Mouse (Mus musculus) limb, embryonic 10.5 days (tissue): Measurements from ENCODE around the gene Wipi1. TPM values are rescaled to one million over a fixed set of nuclear protein-coding genes. Genes with fewer than 3 reads are reported as not detected.
A peak's percentile ranks its signal among the peaks of the same experiment; 100 is the strongest.

Experiments
- DNase-seq: peaks from one replicate; pipeline ENCODE4 v3.0.0-alpha.2; 2017; ENCODE audit warnings: low spot score
- H3K27ac ChIP-seq: fragments of 300-500 bp; sonication (generic); 2 replicates; pipeline ENCODE4 v1.5.1; 2016; ENCODE audit warnings: mild to moderate bottlenecking
- H3K27me3 ChIP-seq: fragments of 300-500 bp; sonication (generic); 2 replicates; pipeline ENCODE4 v1.6.1; 2016; ENCODE audit warnings: low read depth, mild to moderate bottlenecking; ENCODE audit not compliant: poor library complexity, severe bottlenecking
- H3K36me3 ChIP-seq: fragments of 300-500 bp; sonication (generic); 2 replicates; pipeline ENCODE4 v1.6.1; 2016; ENCODE audit warnings: mild to moderate bottlenecking, moderate library complexity
- H3K4me1 ChIP-seq: fragments of 300-500 bp; sonication (generic); 2 replicates; pipeline ENCODE4 v1.6.1; 2016
- H3K4me3 ChIP-seq: fragments of 300-500 bp; sonication (generic); 2 replicates; pipeline ENCODE4 v1.5.1; 2016; ENCODE audit warnings: mild to moderate bottlenecking, moderate library complexity
- H3K9me3 ChIP-seq: fragments of 300-500 bp; sonication (generic); replicated peaks from 2 replicates; pipeline ENCODE4 v1.6.1; 2016; ENCODE audit warnings: mild to moderate bottlenecking
- WGBS: fragments of 180-500 bp; shearing (Covaris S2); methylation state at CpG from one replicate; pipeline ENCODE4 v1.1.7; 2016; 5-methylcytosine and 5-hydroxymethylcytosine counted together
- polyA plus RNA-seq: library from polyadenylated mRNA; unstranded; fragments of >200 nt; fragmentation: Nextera tagmentation; extraction: Ambion mirVana; gene quantifications from 2 replicates; pipeline ENCODE4 v1.2.1, GENCODE M21; 2016

Wipi1 gene
- polyA plus RNA-seq, 1 experiment from 2014 or later, result 42.3 TPM

- no peak overlapping the region for H3K27ac ChIP-seq
- H3K4me1 ChIP-seq, result peaks cover 15% of the 10 kb centered on the region
- H3K36me3 ChIP-seq, result peaks cover 42% of the 10 kb centered on the region
- no peak overlapping the region for H3K4me3 ChIP-seq
- H3K27me3 ChIP-seq, result no peaks in the 10 kb centered on the region
- no peaks in the 10 kb centered on the region for H3K9me3 ChIP-seq
- DNase-seq, result no peak
- WGBS, result 71% methylated on average over 13 of the region's 13 CpGs
These were observed 24.7 kb downstream of the Wipi1 start for GRCm38 (mm10) chr11:109587019-109587418.

GRCm38 (mm10) chr11:109586424-109586823 lies 25.3 kb downstream of the Wipi1 start:
- peaks cover 17% of the 10 kb centered on the region for H3K4me1 ChIP-seq
- H3K9me3 ChIP-seq, result no peaks in the 10 kb centered on the region
- peaks cover 47% of the 10 kb centered on the region for H3K36me3 ChIP-seq
- 96% methylated on average over 2 of the region's 2 CpGs for WGBS
- H3K27me3 ChIP-seq, result no peaks in the 10 kb centered on the region
- no peak overlapping the region for H3K27ac ChIP-seq
- no peak overlapping the region for H3K4me3 ChIP-seq
- no peak for DNase-seq

- Histone ChIP-seq H3K27ac (no peak overlapping the region), H3K36me3 (peaks cover 52% of the 10 kb centered on the region), H3K4me1 (peaks cover 17% of the 10 kb centered on the region), H3K9me3 (no peaks in the 10 kb centered on the region), H3K27me3 (no peaks in the 10 kb centered on the region), H3K4me3 (no peak overlapping the region)
- DNase-seq, result peak; percentile 78
- 53% methylated on average over 11 of the region's 11 CpGs for WGBS
These were observed 26.7 kb downstream of the Wipi1 start for GRCm38 (mm10) chr11:109584843-109585713.

GRCm38 (mm10) chr11:109583986-109584385 lies 27.8 kb downstream of the Wipi1 start:
- Histone ChIP-seq H3K27me3 (no peaks in the 10 kb centered on the region), H3K27ac (no peak overlapping the region), H3K4me1 (peaks cover 17% of the 10 kb centered on the region), H3K4me3 (no peak overlapping the region), H3K9me3 (no peaks in the 10 kb centered on the region), H3K36me3 (peaks cover 56% of the 10 kb centered on the region)
- DNase-seq, result no peak
- WGBS, result 74% methylated on average over 14 of the region's 14 CpGs

GRCm38 (mm10) chr11:109579999-109580398 lies 31.8 kb downstream of the Wipi1 start:
- no peaks in the 10 kb centered on the region for H3K9me3 ChIP-seq
- H3K27me3 ChIP-seq, result no peaks in the 10 kb centered on the region
- 91% methylated on average over 9 of the region's 9 CpGs for WGBS

DNA sequence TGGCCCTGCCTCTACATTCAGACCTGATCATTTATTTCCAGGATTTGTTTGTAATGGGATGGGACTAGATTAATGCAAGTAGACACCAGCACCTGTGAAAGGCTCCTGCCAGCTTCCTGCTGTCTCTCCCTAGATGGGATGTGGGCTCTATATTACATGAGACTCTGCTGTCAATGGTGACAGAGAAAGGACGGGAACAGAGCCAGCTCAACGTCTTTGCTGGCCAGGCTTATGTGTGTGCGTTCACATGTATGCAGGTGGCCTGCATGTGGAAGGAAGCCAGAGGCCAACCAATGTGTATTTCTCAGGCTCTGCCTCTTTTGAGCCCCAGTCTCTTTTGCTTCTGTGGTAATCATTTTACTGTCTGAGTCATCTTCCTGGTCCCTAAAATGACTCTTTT lies 33.2 kb downstream of the Wipi1 start:
- DNase-seq, result no peak
- no peak overlapping the region for H3K4me3 ChIP-seq
- H3K9me3 ChIP-seq, result no peaks in the 10 kb centered on the region
- H3K4me1 ChIP-seq, result peaks cover 13% of the 10 kb centered on the region
- H3K27ac ChIP-seq, result no peak overlapping the region
- H3K27me3 ChIP-seq, result no peaks in the 10 kb centered on the region
- WGBS, result 84% methylated on average over 3 of the region's 3 CpGs
- peaks cover 67% of the 10 kb centered on the region for H3K36me3 ChIP-seq

More at GRCm38 (mm10) chr11:109579999-109580398, 31.8 kb downstream of the Wipi1 start:
- Histone ChIP-seq H3K27ac (no peak overlapping the region), H3K4me1 (peaks cover 13% of the 10 kb centered on the region), H3K36me3 (peaks cover 78% of the 10 kb centered on the region), H3K4me3 (no peak overlapping the region)
- no peak for DNase-seq

DNA sequence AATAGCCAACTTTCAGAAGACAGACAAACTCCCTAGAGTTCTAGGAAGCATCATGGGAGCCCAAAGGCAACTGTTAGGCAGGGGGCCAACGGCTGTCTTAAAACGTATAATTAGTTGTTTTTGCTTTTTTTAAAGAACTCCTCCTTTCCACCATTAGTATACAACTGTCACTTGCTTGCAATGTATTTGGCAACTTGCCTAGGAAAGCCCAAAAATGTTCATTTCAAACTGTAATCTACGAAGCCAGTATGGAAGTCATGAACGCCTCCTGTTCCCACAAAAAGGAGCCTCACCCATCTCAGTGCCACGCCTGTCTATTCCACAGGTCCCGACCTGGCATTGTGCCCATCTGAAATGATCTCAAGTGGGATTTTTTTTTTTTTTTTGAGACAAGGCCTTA lies 35.9 kb downstream of the Wipi1 start:
- no peaks in the 10 kb centered on the region for H3K27me3 ChIP-seq
- DNase-seq, result no peak
- no peak overlapping the region for H3K27ac ChIP-seq
- H3K36me3 ChIP-seq, result peaks cover 56% of the 10 kb centered on the region
- no peaks in the 10 kb centered on the region for H3K4me1 ChIP-seq
- WGBS, result 91% methylated on average over 6 of the region's 6 CpGs
- no peak overlapping the region for H3K4me3 ChIP-seq
- no peaks in the 10 kb centered on the region for H3K9me3 ChIP-seq

DNA sequence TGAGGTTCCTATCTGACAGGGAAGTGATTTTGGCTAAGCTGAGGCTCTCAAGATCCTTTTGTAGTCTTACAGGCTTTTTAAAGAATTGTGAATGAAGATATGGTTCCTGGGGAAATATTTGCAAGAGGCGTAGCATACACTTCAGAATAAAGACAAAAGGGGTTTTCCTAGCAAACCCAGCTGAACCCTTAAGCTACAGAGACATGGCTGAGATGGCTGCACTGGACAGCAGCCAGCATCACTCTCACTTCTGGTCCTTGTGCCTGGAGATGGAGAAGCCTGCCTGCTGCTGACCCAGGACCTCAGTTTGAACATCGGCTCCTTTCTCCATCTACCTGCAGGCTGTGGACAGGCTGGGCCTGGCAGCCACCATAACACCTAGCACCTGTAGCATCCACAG lies 37.2 kb downstream of the Wipi1 start:
- no peak overlapping the region for H3K27ac ChIP-seq

DNA sequence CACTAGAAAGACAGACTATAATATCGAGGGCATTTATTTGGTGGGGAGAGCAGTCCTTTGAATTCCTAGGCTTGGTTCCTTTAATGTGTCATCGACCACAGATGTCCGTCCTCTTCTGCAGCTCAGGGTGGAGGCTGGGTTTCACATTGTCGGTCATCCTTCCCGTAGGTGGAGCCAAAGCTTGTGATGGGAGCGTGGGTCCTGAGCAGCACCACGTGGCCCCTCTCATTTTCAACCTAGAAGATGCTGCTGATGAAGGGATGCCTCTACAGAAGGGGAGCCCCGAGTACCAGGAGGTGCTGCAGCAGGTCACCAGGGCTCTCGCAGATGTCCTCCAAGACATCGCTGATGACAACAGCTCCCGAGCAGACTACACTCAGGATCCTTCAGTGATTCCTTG lies 39.7 kb downstream of the Wipi1 start:
- Histone ChIP-seq H3K4me1 (no peaks in the 10 kb centered on the region), H3K27ac (no peak overlapping the region), H3K27me3 (no peaks in the 10 kb centered on the region), H3K36me3 (peaks cover 22% of the 10 kb centered on the region), H3K4me3 (no peak overlapping the region), H3K9me3 (no peaks in the 10 kb centered on the region)
- DNase-seq, result no peak
- 87% methylated on average over 11 of the region's 11 CpGs for WGBS

More for the DNA sequence above, 37.2 kb downstream of the Wipi1 start:
- Histone ChIP-seq H3K27me3 (no peaks in the 10 kb centered on the region), H3K36me3 (peaks cover 45% of the 10 kb centered on the region), H3K9me3 (no peaks in the 10 kb centered on the region), H3K4me1 (no peaks in the 10 kb centered on the region), H3K4me3 (no peak overlapping the region)
- no peak for DNase-seq
- 100% methylated on average over 2 of the region's 2 CpGs for WGBS

DNA sequence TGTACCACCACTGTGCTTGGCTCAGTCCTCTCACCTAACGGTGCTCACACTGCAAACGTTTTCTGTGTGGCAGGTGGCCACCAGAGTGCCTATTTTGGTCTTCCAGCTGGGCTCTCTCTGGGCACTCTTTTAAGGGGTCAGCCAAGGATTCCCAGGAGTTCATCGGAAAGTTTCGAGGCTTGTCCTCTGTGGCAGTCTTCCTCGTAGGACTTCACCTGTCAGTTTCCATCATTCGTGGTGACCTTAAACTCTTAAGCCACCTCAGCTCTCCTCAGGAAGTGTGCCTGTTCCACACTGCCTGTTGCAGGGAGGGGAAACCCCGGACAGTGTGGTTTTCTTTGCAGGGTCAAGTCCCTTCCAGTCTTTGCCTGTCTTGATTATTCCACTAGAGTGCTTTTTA lies 42.0 kb downstream of the Wipi1 start:
- no peak for DNase-seq
- WGBS, result 78% methylated on average over 7 of the region's 7 CpGs
- Histone ChIP-seq H3K9me3 (no peaks in the 10 kb centered on the region), H3K4me1 (no peaks in the 10 kb centered on the region), H3K27me3 (no peaks in the 10 kb centered on the region), H3K4me3 (no peak overlapping the region), H3K36me3 (peaks cover 8% of the 10 kb centered on the region; the same call in 1 of the 2 replicates), H3K27ac (no peak overlapping the region)

DNA sequence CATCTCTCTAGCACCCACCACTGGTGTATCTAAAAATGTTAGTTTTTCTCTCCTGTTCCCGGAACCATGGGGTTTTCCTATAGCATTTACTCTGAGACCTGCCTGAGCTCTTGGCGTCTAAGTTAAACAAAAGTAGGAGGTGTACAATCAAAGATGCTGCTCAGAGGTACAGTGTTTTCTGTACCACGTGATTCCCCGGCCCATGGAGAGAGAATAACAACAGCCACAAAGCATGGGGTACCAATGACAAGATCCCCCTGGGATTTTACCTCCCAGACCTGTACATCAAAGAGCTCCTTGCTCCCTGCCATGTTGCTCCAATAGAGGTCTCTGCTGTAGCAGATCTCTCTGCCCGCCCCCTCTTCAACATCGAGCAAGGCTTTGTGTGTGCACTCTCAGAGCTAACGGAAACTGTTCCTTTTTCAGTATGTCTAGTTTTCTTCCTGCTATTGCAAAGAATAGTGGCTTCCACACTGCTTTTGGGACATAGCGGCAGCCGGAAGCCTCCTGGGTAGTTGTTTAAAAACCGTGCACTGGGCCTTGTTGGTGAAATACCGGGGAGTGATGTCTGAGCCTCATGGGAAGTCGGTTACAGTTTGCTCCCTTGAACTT lies 42.7 kb downstream of the Wipi1 start:
- Histone ChIP-seq H3K27ac (no peak overlapping the region), H3K27me3 (no peaks in the 10 kb centered on the region), H3K4me3 (no peak overlapping the region), H3K4me1 (no peaks in the 10 kb centered on the region), H3K36me3 (peaks cover 8% of the 10 kb centered on the region; the same call in 1 of the 2 replicates), H3K9me3 (no peaks in the 10 kb centered on the region)
- no peak for DNase-seq
- 79% methylated on average over 12 of the region's 12 CpGs for WGBS

GRCm38 (mm10) chr11:109564466-109565214 lies 47.1 kb downstream of the Wipi1 start:
- H3K27me3 ChIP-seq, result no peaks in the 10 kb centered on the region
- H3K27ac ChIP-seq, result no peak overlapping the region
- no peaks in the 10 kb centered on the region for H3K9me3 ChIP-seq
- H3K4me3 ChIP-seq, result no peak overlapping the region
- H3K36me3 ChIP-seq, result no peaks in the 10 kb centered on the region
- WGBS, result 92% methylated on average over 15 of the region's 15 CpGs
- H3K4me1 ChIP-seq, result peaks cover 19% of the 10 kb centered on the region
- no peak for DNase-seq

DNA sequence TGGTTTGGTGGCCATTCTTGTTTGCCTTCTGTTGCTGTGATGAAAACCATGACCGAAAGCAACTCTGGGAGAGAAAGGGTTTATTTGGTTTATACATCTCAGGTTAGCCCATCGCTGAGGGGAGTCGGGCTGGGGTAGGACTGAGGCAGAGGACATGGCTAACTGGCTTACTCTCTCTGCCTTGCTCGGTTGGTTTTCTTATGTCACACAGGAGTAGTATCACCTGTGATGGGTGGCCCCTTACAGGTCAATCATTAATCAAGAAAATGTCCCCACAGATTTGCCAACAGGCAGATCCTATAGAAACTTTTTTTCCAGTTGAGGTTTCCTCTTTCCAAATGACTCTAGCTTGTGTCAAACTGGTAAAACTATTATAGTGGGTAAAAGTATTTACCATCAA lies 48.1 kb downstream of the Wipi1 start:
- no peak for DNase-seq
- WGBS, result 87% methylated on average over 4 of the region's 4 CpGs
- H3K27me3 ChIP-seq, result no peaks in the 10 kb centered on the region

More for the DNA sequence above, 48.1 kb downstream of the Wipi1 start:
- no peaks in the 10 kb centered on the region for H3K36me3 ChIP-seq
- H3K9me3 ChIP-seq, result no peaks in the 10 kb centered on the region
- H3K27ac ChIP-seq, result no peak overlapping the region
- peaks cover 19% of the 10 kb centered on the region for H3K4me1 ChIP-seq
- no peak overlapping the region for H3K4me3 ChIP-seq
